In genomic region chr3:104319377-104319776, GRCm38 (mm10) we compare ENCODE assay signal across 10 mouse cellular contexts.
DNase-seq lines count a peak whose midpoint lies in the region; ATAC-seq and TF ChIP-seq lines count a peak whose summit lies in the region.
"Had no signal": no experiment of that assay in that cellular context is flagged by ENCODE, and none has a peak within 500 bp of the region (broad histone marks: within the 10 kb centered on the region; RNA-seq: fewer than 3 reads in every experiment).

No protein-coding gene starts in this region.

- H3K27me3 ChIP-seq in forebrain, embryonic 15.5 days, result no peaks in the 10 kb centered on the region
- no peaks in the 10 kb centered on the region for H3K27me3 ChIP-seq in midbrain, embryonic 16.5 days (ENCODE audit: control insufficient read depth, insufficient read depth, low read depth, low read length)
- H3K27me3 ChIP-seq: neural tube, embryonic 13.5 days had no signal

- H3K4me3 ChIP-seq in forebrain, embryonic 15.5 days, result no peak overlapping the region
- H3K4me3 ChIP-seq in lung, adult 2 months (replicated peaks; ENCODE audit: extremely low read depth, low read depth, low read length), result no peak overlapping the region
- no peak overlapping the region for H3K4me3 ChIP-seq in midbrain, embryonic 16.5 days (ENCODE audit: low read depth, low read length)
- H3K4me3 ChIP-seq: erythroblast, embryonic 14.5 days; neural tube, embryonic 13.5 days had no signal

- no peaks in the 10 kb centered on the region for H3K36me3 ChIP-seq in forebrain, embryonic 15.5 days
- H3K36me3 ChIP-seq in midbrain, embryonic 16.5 days (ENCODE audit: control insufficient read depth, insufficient read depth, low read length), result no peaks in the 10 kb centered on the region
- H3K36me3 ChIP-seq: neural tube, embryonic 13.5 days had no signal

- H3K4me1 ChIP-seq in forebrain, embryonic 15.5 days, result peaks cover 28% of the 10 kb centered on the region
- peaks cover 3% of the 10 kb centered on the region; the same call in 1 of the 2 replicates for H3K4me1 ChIP-seq in lung, adult 2 months (ENCODE audit: control insufficient read depth, insufficient read depth, low read length)
- H3K4me1 ChIP-seq in midbrain, embryonic 16.5 days (ENCODE audit: control insufficient read depth, insufficient read depth, low read length), result peaks cover 9% of the 10 kb centered on the region

- peak; percentile 69 for ATAC-seq in forebrain, embryonic 15.5 days (replicated peaks)
- ATAC-seq in midbrain, embryonic 16.5 days, result peak; percentile 43; the same call in 1 of the 2 replicates

- TF ChIP-seq CTCF in lung, adult 2 months (IDR thresholded peaks at IDR 0.05; ENCODE audit: insufficient read depth, low read length), result no peak

- WGBS in forebrain, embryonic 15.5 days, result 32% methylated on average over 6 of the region's 6 CpGs
- 20% methylated on average over 6 of the region's 6 CpGs for WGBS in lung, adult 2 months
- WGBS in midbrain, embryonic 16.5 days, result 25% methylated on average over 6 of the region's 6 CpGs

- no peaks in the 10 kb centered on the region for H3K9me3 ChIP-seq in forebrain, embryonic 15.5 days
- H3K9me3 ChIP-seq in midbrain, embryonic 16.5 days (replicated peaks; ENCODE audit: control insufficient read depth, low read length, poor library complexity, severe bottlenecking), result no peaks in the 10 kb centered on the region
- H3K9me3 ChIP-seq: neural tube, embryonic 13.5 days had no signal

- H3K9ac ChIP-seq in forebrain, embryonic 15.5 days (replicated peaks), result no peak overlapping the region
- peak overlapping the region; percentile 34; the same call in 1 of the 2 replicates for H3K9ac ChIP-seq in midbrain, embryonic 16.5 days (ENCODE audit: low read depth, low read length)
- H3K9ac ChIP-seq: neural tube, embryonic 13.5 days had no signal

- no peak for TF ChIP-seq POLR2A in lung, adult 2 months (IDR thresholded peaks at IDR 0.05; ENCODE audit: borderline replicate concordance, extremely low read depth, low read depth, low read length)

- peak; percentile 15 for DNase-seq in kidney, postnatal 14 days
- DNase-seq in kidney, postnatal 10 days, result no peak
- peak; percentile 24 for DNase-seq in lung, adult 2 months
- DNase-seq in spleen, postnatal 14 days (ENCODE audit: low spot score in 2 of 2), result no peak
- DNase-seq in layer of hippocampus, postnatal 14 days (ENCODE audit: low spot score in 2 of 2), result no peak
- DNase-seq: cerebellum, postnatal 36 days had no signal

- no peak overlapping the region for H3K4me2 ChIP-seq in forebrain, embryonic 15.5 days (replicated peaks)
- H3K4me2 ChIP-seq in midbrain, embryonic 16.5 days (ENCODE audit: low read length), result no peak overlapping the region
- H3K4me2 ChIP-seq: neural tube, embryonic 13.5 days had no signal

- H3K27ac ChIP-seq in forebrain, embryonic 15.5 days (replicated peaks), result peak overlapping the region; percentile 58
- peak overlapping the region; percentile 5; the same call in 1 of the 2 replicates for H3K27ac ChIP-seq in midbrain, embryonic 16.5 days (ENCODE audit: low read length)
- H3K27ac ChIP-seq: neural tube, embryonic 13.5 days had no signal

Comparison
In these comparisons a context has a peak if more than half of its experiments do, and no peak if none do; other contexts are left out.
1. DNase-seq: peak in kidney, postnatal 14 days (single experiment) and lung, adult 2 months (single experiment); none in kidney, postnatal 10 days (single experiment), spleen, postnatal 14 days (0 of 2) and layer of hippocampus, postnatal 14 days (0 of 2).